Mouse (Mus musculus) heart, adult 18-20 months (tissue): ENCODE measurements around the gene Elavl2. TPM values are rescaled to one million over a fixed set of nuclear protein-coding genes. Genes with fewer than 3 reads are reported as not detected.

Source experiments
- DNase-seq, 2 experiments: peaks; one replicate each; pipeline ENCODE4 v3.0.0; 2021 to 2022; ENCODE audit warnings: mixed read lengths in 1 of 2
- long read RNA-seq, 2 experiments: library from polyadenylated mRNA; stranded (forward); transcript quantifications; one replicate each; pipeline ENCODE4 v2.0.0; 2021
- total RNA-seq, 2 experiments: library from RNA; stranded (reverse); gene quantifications; 2 replicates each; pipeline ENCODE4 v1.2.3; 2021

The Elavl2 gene
- under 1 TPM; 0.50 to 0.57 TPM for total RNA-seq
- long read RNA-seq, experiment 1, result 0 reads
- long read RNA-seq, experiment 2, result 0 reads

DNA sequence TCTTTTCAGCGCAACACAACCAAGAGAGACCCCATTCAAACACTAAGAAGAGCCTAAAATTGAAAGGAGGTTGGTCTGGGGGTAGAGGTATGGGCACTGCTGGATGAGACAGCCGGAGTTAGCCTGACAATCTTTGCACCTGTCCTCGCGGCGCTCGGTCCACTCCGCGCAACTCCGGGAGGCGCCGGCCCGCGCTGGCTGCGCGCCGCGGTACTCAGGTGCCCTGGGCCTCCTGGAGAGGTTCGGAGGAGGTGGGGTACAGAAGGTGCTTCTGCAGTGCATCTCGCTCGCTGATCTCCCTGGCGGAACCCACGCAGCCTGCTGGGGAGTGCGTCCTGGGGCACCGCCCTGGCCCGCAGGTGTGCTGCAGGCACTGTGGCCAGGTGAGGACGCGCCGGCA lies at the start of gene Elavl2:
Elavl2 (minus strand) TSS at position 363 of the 400 bp plus-strand sequence.
- DNase-seq, result no peak

DNA sequence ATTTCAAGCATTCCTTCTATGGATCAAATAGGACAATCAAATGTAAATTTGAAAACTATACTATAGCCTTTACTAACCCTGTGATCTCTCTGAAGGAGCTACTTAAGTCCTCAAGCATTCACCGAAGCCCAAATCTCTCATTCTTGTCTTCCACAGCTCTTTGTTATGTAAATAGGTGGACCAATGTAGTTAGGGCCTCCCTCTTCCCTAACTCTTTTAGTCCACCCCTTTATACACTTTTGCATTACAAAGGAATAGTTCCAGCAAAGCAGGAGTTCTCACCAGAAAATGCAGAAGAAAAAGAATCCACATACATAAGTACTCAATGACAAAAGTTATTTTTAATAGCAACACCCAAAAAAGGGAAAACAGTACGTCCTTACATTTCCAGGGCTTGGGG lies 47.3 kb upstream of the Elavl2 start:
- DNase-seq, result no peak

DNA sequence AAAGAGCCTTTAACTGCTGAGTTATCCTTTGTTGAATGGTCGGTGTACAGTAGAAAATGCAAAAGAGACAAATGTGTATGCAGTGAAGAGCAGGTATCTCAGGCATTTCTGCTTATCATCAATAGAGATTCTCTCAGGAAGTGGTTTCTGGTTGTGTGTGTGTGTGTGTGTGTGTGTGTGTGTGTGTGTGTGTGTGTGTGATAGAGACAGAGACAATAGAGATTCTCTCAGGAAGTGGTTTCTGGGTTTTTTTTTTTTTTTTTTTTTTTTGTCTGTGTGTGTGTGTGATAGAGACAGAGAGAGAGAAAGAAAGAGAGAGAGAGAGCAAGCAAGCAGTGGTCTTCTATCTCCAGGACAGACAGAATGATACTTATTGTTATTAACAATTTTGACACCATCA lies 15.0 kb upstream of the Elavl2 start:
- no peak for DNase-seq

GRCm38 (mm10) chr4:91405047-91405446 lies 4.5 kb upstream of the Elavl2 start:
- no peak for DNase-seq

- DNase-seq, result no peak
These were observed 932 bp downstream of the Elavl2 start for GRCm38 (mm10) chr4:91399510-91400196.

GRCm38 (mm10) chr4:91391987-91392598 lies 8.5 kb downstream of the Elavl2 start:
- no peak for DNase-seq

DNA sequence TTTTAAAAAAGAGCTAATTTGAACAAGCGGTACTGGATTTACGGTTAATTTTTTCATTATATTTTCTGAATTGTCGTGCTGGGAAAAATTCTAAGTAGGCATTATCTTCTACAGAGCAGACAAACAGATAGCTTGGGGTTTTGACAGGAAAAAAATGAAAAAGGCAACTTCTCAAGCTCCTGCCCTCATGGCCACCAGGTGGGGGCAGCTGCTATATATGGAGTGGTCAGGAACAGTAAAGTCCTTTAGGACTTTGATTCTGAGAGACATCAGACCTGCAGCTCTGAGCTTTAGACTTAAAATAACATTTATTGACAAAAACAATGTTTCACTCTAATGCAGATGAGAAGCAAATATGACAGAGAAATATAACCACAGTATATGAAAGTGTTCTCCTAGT lies 12.9 kb downstream of the Elavl2 start:
- DNase-seq, result no peak

DNA sequence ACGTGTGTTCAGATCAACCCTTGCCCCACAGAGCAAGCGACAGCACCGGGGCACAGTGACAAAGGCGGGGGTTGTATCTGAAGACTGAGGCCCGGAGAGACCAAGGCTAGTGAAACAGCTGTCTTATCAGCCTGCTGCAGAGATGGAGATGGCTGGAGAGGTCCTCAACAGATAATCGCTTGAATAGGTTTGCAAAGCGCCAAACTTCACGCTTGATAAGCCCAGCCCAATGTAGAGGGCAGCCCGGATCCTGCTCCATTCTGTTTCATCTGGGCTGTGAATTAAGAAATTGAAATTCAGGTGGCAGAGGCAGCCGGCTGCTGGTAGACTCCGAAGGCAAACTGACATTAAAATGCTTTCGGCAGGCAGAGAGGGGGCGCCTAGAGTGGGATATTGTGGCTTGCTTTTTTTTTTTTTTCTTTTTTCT lies 19.4 kb downstream of the Elavl2 start:
- DNase-seq, result no peak

GRCm38 (mm10) chr4:91380341-91381117 lies 20.1 kb downstream of the Elavl2 start:
- no peak for DNase-seq

GRCm38 (mm10) chr4:91379559-91379958 lies 21.0 kb downstream of the Elavl2 start:
- peak in 1 of 2 experiments; percentile 9 for DNase-seq

- peak; percentile 81 to 88 for DNase-seq
These were observed 24.2 kb downstream of the Elavl2 start for GRCm38 (mm10) chr4:91376317-91376910.

GRCm38 (mm10) chr4:91375372-91375687 lies 25.3 kb downstream of the Elavl2 start:
- DNase-seq, result no peak

DNA sequence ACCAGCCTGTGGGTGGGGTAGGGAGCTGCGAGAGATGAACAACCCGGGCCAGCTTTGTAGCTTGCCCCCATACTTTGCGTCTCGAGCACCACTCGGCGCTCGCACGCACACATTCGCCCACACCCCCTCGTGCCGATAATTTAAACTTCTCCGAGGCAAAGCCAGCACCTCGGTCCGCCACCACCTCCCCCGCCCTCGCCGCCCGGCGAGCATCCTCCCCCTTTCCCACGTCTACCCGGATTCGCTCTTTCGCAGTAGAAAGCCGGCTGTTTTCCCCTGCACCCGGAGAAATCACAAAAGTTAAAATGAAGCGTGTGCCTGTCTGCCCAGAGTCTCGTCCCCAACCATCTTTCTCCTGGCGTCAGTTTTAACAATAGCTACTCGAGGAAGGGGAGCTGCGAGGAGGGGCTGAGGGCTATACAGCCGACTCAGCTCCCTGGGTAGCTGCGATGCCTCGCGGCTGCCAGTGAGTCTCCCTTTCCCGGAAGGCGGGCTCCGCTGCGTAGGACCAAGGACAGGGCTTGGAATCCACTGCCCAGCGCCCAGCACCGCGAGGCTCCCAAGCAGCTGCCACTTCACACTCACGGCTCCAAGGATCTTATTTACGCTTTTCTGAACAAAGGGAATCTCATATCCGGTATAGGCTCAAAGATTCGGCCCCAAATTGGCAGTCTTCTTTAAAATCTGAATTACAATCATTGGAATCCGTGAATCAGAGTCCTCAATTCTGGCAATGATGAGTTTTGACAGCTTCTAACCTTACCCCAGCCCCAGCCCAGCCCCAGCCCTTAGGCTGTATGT lies 25.8 kb downstream of the Elavl2 start:
- peak in 1 of 2 experiments; percentile 30 for DNase-seq

- no peak for DNase-seq
These were observed 27.7 kb downstream of the Elavl2 start for GRCm38 (mm10) chr4:91372844-91373243.

GRCm38 (mm10) chr4:91371819-91372215 lies 28.8 kb downstream of the Elavl2 start:
- peak; percentile 9 to 16 for DNase-seq

DNA sequence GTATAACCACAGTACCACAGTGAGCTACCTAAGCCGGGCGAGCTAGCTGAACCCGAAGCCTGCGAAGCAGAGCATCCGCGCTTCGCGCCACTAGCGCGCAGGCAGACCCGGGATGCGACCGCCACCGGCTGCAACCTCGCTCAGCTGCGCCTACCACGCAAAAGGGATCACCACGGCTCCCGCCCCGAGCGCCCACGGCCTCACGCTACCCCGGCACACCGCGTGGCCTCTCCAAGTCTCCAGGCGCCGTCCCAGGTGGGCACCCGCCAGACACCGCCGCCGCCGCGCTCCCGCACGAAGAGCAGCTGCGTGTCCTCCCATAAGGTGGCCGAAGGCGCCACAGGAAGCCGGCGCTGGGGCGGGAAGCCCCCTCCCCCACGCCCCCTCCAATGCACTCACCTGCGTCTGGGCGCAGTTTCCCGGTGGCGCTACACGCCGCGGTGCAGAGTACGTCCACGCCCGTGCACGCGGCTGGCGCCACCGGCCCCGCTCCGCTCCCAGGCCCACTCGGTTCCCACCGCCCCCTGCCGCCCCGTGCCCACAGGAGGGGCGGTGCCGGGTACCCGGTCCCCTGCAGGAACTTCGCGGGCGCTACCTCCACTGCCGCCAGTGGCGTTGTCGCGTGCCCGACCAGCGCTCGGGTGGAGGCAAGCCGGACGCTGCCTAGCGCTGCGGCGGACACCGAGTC lies 29.3 kb downstream of the Elavl2 start:
- no peak for DNase-seq

DNA sequence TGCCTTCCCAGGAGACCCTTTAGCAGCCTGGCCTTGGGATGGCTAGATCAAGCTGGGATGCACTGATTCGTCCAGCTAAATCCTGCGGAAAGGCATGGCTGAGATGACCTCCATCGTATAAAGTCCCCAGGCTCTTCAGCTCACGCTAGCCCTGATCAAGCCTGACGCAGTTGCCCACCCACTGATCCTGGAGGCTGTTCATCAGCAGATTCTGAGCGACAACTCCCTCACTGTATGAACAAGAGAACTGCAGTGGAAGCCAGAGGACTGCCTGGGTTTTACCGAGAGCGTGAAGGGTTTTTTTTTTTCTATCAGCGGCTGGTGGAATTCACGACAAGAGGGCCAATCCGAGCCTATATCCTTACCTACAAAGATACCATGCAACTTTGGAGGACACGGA lies 35.3 kb downstream of the Elavl2 start:
- DNase-seq, result no peak

GRCm38 (mm10) chr4:91363963-91364362 lies 36.6 kb downstream of the Elavl2 start:
- DNase-seq, result no peak

- no peak for DNase-seq
These were observed 38.1 kb downstream of the Elavl2 start for GRCm38 (mm10) chr4:91362520-91362919.

DNA sequence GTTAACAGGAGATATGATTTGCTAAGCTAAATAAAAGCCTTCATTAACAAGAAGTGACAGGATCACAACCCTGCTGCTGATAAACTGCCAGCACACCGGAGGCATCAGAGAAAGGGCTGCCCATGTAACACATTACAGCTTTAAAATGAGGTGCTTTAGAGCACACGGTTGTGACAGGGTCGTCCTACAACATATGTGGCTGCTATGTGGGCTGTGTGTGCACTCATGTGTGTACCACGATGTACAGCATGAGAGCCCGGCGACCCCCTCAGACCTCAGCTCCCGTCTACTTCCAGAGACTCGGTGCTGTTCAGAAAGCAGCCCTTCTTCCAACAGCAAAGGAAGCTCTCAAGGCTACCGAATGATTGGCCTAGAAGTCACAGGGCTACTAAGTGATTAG lies 47.4 kb downstream of the Elavl2 start:
- DNase-seq, result no peak

DNA sequence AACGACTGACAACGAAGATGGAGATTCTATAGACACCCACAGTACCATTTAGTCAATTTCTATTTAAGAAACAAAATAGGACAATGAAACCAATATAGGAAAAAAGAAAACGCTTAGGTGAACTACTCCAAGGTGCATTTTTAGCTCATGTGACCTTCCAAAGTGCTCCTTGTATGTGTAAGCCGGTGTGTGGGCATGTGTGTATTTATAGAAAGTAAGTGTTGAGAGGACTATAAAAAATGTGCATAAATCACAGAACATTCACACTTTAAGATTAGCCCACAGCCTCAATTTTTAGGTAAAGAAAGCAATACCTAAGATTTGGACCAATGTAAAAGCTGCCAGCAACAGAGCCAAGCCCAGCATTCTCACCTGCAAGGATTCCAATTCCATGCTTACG lies 51.0 kb downstream of the Elavl2 start:
- no peak for DNase-seq
